Mouse (Mus musculus) frontal cortex, adult (tissue): ENCODE results near the gene Rtn3.
"Not testable (repeated sequence)": the region's sequence is repeated elsewhere in the genome, so short reads cannot be mapped to it uniquely, and the experiment has no call there.

Experiments
- ATAC-seq: cut with Nextera tagmentation; 2 replicates; pipeline ENCODE4 v1.9.2; 2017; ENCODE audit warnings: mild to moderate bottlenecking, moderate library complexity, mixed read lengths; ENCODE audit not compliant: low TSS enrichment

Rtn3 gene

GRCm38 (mm10) chr19:7482599-7483511, at the start of gene Rtn3:
Gene Rtn3 (minus strand): TSS chr19:7483281.
- ATAC-seq = peak; percentile 77

DNA sequence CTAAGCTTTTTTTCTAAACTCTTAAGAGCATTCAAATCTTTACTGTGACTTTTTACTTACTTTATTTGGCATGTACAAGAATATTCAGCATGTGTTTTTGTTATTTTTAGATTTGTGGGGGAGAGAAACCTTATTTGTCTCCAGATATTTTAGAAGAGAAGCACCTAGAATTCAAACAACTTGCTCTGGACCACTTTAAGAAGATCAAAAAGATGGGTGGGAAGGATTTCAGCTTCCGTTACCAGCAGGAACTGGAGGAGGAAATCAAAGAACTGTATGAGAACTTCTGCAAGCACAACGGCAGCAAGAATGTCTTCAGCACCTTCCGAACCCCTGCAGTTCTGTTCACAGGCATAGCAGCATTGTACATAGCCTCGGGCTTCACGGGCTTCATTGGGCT, 48.8 kb upstream of the Rtn3 start:
- peak; percentile 81 for ATAC-seq

DNA sequence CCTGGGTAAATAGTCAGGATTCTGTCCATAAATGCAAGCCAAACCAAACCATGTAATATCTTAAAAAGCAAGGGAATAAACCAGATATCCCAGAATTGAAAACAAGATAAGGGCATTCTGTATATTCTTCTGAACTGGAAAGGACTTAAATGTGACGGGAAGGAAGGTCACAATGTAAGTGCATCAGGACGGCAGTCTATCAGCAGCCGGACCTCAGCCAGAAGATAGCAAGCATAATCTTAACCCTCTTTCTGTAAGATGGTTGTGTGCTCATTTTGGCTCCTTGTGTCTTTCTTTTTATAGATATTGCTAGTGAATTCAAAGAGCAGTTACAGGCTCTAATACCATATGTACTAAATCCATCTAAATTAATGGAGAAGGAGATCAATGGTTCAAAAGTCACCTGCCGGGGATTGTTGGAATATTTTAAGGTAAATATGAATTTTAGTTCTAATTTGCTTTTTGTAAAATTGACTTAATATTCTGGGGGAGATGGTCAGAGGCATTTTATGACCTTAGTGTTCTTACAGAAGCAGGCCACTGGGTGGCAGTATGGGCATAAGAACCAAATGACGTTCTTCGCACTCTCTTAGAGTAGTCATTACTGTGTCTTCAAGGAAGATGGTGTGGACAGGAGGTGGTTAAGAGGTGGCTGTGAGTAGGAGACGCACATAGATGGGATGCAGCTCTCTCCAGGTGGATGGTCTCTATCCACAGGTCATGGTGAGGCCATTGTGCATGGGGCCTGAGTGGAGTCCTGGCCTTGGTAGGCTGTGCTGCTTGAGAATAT, 45.8 kb upstream of the Rtn3 start:
- peak; percentile 62 for ATAC-seq

- no peak for ATAC-seq
Observed at GRCm38 (mm10) chr19:7524879-7525278, 41.8 kb upstream of the Rtn3 start.

DNA sequence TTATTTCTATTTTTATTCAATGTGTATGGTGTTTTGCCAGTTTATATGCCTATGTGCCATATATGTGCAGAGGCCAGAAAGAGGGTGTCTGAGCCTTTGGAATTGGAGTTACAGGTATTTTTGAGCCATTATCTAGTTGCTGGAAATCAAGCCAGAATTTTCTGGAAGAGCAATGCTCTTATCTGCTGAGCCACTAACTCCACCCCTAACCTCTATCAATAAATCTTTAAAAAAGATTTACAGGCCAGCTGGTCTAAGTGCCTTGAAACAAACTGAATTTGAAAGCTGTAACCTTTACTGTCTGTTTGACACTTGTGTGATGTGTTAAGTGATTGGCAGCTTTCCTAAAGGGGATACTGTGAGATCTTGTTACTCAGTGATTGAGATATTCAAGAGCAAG, 40.7 kb upstream of the Rtn3 start:
- ATAC-seq = no peak

- no peak for ATAC-seq
Observed at GRCm38 (mm10) chr19:7523292-7523691, 40.2 kb upstream of the Rtn3 start.

DNA sequence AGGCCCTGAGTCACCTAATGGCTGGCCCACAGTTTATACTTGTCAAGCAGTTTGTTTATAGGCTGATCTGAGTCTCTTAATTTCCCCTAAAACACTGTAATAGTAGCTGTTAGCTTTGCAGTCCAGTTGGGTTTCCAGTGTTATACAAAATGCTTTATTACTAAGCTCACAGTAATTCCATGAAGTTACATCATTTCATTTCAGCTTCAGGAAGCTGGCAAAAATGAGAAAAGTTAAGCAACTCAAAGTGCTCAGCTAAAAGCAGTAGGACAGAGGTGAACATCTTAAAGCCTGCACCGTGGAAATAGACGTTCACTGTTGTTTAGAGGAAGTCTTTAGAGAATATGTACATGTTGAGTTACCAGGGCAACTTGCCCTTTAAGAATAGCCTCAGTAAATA, 39.8 kb upstream of the Rtn3 start:
- ATAC-seq = no peak

DNA sequence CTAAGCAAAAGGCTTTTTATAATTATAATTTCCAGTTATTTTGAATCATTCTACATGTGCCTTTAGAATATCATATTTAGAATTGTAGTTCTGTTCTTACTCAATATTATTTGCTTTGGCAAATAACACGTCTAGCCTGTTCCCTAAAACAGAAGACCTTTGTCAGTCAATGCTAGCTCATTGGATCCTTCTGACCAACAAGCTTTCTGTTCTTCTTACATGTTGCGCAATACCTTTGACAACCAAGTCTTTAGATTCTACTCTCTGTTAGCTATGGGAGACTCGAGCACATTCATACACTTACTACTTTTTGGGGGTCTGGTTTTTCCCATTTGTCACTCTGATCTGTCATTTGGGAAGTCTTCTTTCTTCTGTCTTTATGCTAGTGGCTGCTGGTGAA, 38.5 kb upstream of the Rtn3 start:
- ATAC-seq = no peak

DNA sequence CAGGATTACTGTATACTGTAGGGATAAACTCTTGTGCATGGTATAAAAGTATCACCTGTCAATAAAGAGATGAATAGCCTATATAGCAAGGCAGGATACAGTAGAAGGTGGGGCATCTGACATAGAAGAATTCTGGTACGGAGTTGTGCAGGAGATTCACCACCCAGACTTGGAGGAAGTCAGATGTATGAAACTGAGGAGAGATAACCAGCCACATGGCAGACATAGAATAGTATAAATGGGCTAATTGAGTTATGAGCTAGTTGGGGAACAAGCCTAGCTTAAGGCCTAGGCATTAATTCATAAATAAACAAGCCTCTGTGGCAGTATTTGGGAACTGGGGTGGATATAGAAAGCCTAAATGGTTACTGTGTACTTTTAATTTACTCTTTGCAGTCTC, 33.4 kb upstream of the Rtn3 start:
- ATAC-seq = no peak

DNA sequence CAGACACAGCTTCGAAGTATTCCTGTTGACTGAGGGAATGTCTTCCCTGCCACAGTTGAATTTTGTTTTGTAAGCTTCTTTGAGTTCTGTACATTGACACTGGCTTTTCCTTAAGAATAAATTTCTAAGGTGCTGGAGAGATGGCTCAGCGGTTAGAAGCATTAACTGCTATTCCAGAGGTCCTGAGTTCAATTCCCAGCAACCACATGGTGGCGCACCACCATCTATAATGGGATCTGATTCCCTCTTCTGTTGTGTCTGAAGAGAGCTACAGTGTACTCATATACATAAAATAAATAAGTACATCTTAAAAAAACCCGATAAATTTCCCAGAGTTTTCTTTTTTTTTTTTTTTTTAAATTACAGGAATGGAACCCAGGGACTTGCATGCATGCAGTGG, 24.9 kb upstream of the Rtn3 start:
- ATAC-seq = no peak

DNA sequence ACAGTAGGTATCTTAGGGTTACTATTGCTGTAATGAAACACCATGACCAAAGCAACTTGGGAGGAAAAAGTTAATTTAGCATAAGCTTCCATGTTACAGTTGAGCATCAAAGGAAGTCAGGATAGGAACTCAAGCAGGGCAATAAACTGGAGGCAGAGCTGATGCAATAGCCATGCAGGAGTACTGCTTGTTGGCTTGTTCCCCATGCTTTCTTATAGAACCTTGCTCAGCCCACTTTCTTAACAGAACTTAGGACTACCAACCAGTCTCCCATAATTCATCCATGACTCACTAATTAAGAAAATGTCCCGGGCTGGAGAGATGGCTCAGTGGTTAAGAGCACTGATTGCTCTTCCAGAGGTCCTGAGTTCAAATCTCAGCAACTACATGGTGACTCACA, 23.2 kb upstream of the Rtn3 start:
- ATAC-seq = no peak

DNA sequence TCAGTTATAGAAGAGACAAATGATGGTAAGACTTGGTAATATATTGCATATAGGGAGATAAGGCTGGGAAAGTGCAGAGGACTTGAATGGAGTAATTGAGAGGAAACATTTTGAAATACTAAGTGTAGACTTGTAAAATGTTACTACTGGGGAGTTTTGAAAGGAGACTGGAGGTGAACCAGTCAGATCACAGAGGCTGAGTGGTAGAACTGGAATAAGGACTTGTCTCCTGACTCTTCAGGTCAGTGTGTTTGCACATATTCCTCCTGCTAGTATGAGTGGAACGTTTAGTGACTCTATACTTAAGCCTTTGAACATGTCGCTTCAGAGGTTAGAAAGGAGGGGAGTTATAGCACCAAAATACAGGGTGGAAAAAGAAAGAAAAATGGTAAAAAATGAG, 19.4 kb upstream of the Rtn3 start:
- no peak for ATAC-seq

DNA sequence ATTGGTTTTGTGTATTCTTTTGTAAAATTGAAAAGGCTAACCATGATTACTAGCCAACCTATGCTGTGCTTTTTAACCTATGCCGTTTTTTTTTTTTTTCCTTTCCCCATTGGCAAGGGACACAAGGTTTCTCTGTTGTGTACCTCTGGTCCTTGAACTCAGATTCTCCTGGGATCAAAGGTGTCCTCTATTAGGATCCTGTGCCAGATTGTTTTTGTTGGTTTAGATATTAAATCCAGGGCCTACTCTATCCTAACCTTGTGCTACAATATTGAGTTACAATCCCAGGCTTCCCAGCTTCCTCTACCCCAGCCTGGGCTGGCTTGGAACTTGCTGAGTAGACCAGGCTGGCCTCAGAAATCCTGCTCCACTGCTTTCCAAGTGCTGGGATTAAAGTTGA, 17.6 kb upstream of the Rtn3 start:
- ATAC-seq = no peak

- no peak for ATAC-seq
Observed at GRCm38 (mm10) chr19:7498816-7499215, 15.7 kb upstream of the Rtn3 start.

GRCm38 (mm10) chr19:7496070-7496469, 13.0 kb upstream of the Rtn3 start:
- ATAC-seq = not testable (repeated sequence)

DNA sequence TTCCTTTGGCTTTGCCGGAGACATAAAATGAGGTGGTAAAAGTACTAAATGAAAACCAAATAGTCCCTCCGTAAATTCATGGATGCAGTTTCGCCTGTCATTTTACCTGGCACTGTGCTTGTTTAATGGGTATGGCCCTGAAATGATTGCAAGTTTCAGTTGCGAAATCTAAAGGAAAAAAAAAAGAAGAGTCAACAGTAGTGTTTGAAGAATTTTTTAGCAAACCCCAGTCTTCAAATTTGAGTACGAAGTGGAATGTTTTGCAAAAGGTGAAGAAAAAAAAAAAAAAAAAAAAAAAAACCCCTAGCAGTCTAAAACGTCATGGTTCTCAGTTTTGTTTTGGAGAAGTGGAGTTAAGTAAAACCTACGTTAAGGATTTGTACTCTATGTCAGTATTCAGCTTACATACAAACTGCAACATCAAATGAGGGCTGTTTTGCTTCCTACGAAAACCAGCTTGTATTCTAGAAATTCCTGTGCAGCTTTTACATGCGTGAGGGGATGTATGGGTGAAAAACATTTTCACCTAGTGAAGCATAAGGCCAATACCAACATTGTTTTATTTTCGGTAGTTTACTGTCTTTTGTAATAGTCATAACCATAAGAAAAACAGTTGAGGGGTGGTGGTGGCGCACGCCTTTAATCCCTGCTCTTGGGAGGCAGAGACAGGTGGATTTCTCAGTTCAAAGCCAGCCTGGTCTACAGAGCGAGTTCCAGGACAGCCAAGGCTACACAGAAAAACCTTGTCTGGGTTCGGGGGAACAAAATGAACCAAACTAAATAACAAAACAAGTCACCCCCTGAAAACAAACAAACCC, 12.3 kb upstream of the Rtn3 start:
- no peak for ATAC-seq

DNA sequence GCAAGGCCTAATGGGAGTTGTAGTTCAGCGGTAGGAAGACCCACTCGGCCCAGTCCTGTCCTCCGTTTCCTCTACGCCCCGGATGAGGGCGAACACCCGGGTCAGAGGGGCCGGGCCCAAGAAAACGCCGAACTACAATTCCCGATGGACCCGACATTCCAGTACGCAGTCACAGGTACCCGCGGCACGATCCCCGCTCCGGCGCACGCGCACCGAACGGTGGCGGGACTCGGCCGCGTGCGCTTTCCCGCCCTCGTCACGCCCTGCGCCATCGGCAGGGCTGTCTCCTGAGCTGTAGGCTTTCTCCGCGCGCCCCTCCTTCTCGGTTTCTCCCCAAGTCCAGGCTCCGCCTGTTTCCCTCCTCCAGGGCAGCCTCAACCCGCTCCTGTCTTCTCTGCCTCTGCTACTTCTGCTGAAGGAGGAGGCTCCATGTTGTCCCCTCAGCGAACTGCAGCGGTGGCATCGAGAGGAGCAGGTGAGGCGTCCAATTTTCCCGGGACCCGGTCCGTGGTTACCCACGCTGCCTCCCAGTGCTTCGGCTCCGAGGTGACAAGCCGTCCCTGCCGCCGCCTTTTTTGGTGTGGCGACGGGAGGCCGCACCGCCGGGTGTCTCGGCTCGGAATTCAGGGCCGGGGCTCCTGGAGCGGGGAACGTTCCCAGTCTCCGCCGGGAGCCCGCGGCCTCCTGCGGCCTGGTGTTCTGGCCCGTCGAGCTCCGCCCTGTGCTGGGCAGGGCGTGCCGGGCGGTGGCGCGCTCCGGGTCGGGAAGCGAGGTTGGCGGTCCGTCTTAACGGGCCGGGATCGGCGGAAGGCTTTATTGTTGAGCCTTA, 11.3 kb upstream of the Rtn3 start:
- ATAC-seq = peak; percentile 94

GRCm38 (mm10) chr19:7493352-7494186, 10.5 kb upstream of the Rtn3 start, which contains the start of gene Atl3:
Gene Atl3 (plus strand): TSS chr19:7494040.
- no peak for ATAC-seq

DNA sequence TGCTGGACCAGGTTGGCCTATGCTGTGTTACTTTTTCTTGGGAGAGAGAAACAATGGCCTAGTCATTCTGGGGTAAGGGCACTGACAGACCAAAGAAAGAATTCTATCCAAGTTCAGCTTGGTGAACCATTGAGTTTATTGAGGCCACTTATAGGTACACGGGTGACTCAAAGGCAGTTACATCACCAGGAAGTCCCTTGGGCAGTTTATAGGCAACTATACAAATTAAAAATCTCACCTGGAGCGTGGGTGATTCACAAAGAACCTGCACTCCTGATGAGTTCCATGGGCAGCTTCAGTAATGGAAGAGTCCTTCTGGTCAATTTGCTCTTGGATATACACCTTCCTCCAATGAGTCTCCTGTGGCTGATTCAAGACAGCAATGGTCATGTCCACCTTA, 9.6 kb upstream of the Rtn3 start:
- ATAC-seq = no peak

DNA sequence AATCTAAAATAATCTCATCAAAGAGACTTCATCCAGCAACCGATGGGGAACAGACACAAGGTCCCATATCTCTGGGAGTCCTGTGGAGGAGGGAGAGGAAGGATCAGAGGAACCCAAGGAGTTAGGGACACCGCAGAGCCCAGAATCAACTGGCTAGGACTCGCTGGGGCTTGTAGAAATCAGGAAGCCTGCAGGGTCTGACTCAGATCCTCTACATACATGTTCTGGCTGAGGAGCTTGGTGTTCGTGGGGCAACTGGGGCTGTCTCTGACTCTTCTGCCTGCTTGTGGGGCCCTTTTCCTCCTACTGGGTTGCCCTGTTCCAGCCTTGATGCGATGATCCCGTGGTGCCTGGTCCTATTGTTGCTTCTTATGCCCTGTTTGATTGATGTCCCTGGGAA, 8.9 kb upstream of the Rtn3 start:
- ATAC-seq = no peak
